Mouse (Mus musculus) monocyte, adult 5-6 weeks (primary cell): ENCODE data around the gene Mon1a. TPM values are rescaled to one million over a fixed set of nuclear protein-coding genes. Genes with fewer than 3 reads are reported as not detected.

Source experiments
- ATAC-seq: fragments of 153-309, 156-312 bp; replicated peaks from 2 replicates; pipeline ENCODE4 v1.8.0; 2017; ENCODE audit warnings: mild to moderate bottlenecking; ENCODE audit not compliant: low TSS enrichment, insufficient number of reproducible peaks, severe bottlenecking, poor library complexity, low FRiP score
- total RNA-seq: library from RNA; stranded (forward); fragments of 200-1000, 200-491, 200-594 nt; gene quantifications from 3 replicates; pipeline ENCODE4 v1.2.3, GENCODE M21; 2017

The Mon1a gene
- total RNA-seq, 1 experiment from 2014 or later = 13.0 TPM

DNA sequence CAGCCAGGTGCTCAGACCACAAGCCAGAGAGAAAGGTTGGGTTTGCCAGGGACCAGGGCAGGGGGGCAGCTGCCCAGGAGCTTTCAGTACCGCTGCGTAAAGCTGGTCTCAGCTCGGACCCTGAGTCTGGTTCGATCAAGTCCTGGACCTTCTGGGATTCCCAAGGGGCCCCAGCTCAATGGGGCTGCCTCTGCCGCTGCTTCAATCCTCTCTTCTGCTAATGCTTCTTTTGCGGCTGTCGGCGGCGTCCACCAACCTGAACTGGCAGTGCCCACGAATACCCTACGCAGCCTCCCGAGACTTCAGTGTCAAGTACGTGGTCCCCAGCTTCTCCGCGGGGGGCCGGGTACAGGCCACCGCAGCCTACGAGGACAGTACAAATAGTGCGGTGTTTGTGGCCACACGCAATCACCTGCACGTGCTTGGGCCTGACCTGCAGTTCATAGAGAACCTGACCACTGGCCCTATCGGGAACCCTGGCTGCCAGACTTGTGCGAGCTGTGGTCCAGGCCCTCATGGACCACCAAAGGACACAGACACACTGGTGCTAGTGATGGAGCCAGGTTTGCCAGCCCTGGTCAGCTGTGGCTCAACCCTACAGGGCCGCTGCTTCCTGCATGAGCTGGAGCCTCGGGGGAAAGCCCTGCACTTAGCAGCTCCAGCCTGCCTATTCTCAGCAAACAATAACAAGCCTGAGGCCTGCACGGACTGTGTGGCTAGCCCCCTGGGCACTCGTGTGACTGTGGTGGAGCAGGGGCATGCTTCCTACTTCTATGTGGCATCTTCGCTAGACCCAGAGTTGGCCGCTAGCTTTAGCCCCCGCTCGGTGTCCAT lies 19.2 kb downstream of the Mon1a start:
- ATAC-seq = no peak

DNA sequence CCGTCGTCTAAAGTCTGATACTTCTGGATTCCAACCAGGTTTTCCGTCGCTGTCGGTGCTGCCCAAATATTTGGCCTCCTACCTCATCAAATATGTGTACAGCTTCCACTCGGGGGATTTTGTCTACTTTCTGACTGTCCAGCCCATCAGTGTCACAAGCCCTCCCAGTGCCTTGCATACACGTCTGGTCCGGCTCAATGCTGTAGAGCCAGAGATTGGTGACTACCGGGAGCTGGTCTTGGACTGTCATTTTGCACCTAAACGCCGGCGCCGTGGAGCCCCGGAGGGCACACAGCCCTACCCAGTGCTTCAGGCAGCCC lies 19.8 kb downstream of the Mon1a start:
- no peak for ATAC-seq

DNA sequence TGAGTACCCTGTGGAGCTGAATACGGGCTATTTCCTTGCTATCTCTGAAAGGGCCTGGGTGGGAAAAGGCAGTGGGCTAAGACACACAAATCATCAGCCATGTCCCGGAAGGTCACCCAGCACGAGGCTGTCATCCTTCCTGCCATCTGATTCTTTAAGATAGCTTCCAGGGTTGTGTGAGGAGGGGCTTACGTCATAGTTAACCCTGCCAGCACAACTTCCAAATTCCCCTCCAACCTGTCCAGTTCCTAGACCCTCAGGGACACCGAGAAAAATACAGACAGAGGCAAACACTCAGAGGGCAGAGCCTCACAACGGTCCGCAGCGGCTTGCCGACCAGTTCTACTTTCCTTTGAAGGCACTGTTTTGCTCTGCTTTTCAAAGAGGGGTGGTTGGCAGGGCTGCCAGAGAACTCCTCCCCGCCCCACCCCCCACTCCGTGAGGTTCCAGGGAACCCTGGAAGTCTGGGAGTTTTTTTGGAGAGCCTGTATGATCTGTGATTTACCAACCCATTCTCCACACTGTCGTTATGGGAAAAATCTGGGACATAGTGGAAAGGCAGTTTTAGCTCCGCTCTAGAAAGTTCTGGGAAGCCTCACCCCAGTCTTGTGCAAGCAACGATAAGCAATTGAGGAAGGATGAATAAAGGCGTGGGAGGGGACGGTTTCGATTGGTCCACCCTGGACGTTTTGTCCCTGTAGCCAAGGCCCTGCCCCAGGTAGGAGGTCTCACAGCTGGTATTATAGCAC lies 20.6 kb downstream of the Mon1a start:
- ATAC-seq = 0 out of 2 replicates have a peak, but pooled peaks have one; percentile 30

DNA sequence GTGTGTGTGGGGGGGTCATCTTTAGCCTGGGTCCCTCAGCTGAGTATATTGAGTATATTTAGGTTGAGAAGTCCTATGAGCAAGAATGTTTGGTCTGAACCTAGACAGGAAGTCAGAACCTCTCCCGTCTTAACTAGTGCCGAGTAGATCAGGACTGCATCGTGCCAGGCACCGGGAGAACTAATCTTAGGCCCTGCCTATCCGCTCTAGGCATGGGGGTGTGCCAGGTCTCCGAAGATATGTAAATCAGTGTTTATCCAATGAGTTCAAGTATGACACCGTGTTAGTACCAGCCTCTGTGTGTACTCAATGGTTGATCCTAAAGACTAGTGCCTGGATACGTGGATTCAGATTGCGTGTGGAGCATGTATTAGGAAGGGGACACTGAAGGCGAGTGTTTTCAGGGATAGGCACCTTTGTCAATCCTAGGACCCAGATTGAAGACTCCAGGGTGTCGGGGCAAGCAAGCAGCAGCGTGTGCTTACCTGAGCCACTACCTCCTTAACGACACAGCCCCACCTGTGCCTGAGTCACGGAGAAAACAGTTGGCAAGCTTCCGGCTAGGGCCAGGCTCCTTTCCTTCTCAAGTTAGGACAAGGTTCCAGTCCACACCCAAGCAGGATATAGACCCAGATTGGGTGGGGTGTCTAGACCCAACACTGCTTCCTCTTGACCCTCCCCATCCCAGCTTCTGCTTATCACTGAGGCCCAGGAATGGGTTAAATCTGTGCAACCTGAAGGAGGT lies 22.2 kb downstream of the Mon1a start:
- no peak for ATAC-seq

DNA sequence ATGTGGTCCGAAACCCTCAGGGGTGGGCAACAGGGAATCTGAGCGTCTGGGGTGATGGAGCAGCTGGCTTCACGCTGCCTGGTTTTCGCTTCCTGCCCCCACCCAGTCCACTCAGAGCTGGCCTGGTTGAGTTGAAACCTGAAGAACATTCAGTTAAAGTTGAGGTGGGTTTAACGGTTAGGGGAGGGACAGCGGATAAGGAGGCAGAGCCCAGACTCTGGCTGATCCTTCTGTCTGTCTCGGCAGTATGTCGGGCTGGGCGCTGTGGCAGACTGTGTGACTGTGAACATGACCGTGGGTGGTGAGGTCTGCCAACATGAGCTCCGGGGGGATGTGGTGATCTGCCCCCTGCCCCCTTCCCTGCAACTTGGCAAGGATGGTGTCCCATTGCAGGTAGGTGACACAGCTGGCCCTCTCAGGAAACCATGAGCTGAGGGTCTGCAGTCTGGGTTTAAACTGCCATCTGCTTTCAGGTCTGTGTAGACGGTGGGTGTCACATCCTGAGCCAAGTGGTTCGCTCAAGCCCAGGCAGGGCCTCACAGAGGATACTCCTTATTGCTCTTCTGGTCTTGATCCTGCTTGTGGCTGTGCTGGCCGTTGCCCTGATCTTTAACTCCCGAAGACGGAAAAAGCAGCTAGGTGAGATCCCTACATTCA lies 26.9 kb downstream of the Mon1a start:
- ATAC-seq = no peak

DNA sequence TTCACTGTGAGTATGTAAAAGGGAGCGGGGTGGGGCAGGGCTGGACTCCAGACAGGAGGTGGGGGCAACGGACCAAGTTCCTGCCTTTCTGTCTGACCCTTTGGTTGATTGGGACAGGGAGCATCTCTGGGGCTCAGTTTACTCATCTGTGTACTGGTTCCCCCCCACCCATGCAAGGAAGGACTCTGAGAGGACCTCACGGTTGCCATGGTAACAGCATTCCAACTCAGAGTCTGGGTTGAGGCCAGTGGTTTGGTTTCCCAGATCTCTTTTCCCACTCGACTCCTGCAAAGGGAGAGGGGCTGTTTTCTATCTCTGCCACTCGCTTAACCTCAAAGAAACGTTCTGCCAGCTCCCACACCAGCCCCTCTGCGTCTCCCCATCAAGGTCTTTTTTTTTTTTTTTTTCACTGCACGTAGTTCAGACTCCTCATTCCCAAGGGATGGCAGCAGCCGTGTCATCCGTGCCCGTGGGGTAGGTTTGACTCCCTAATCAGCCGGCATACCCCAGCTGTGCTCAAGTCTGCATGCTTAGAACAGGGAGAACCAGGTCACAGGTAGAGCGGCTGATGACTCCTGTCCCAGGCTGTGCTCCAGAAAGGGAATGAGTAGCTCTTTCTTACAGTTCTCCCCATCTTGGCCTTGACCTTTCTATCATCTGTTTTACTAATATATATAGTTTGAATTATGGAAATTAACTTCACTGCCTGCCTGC lies 30.1 kb downstream of the Mon1a start:
- ATAC-seq = no peak

DNA sequence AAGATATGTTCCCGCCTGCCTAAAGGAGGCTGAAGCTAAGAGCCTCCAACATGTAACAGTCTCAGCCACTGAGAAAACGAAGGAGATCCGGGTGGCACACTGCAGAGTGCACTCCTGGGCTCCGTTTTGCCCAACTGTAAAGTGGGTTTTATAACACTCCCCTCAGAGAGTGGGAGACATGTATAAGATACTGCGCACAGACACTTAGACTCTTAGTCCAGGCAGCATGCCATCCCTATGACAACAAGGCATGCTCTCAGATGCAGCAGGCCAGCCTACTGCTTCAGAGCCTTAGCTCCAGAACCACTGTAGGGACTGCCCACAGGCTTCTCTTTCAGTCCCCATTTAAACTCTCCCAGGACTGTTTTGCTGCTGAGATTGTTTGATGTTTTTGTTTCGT lies 30.9 kb downstream of the Mon1a start:
- no peak for ATAC-seq

DNA sequence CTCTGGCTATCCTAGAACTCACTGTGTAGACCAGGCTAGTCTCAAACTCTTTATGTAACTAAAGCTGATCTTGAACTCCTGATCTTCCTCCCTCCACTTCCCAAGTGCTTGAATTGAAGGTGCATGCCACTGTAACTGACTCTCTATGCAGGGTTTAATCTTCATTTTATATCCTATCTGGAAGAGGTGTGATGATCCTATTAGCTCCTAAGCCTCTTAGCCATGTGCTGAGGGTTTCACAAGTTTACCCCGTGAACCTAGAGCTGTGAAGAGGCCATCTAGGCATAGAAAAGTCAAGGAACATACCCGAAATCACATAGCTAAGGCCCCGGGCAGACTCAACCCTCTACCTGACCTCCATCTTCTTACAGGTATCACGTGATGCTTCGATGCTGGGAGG lies 31.5 kb downstream of the Mon1a start:
- no peak for ATAC-seq

DNA sequence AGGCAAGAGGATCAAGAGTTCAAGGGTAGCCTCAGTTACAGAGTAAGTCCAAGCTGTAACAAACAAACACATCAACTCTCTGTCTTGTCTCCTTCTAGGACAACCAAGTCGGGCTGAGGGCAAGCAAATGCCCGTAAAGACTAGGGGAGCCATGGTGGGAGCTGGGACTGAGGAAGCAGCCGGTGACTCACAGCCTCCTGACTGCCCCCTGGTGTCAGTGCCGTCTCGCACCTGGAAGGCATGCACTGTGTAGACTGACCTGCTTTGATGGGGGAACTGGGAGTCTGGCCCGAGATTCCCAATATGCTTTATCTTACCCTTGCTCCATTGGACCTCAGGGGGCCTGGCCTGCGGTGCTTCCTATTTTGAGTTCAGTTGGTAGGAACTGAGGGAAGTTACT lies 35.1 kb downstream of the Mon1a start:
- peak; percentile 64; the same call in 1 of the 2 replicates for ATAC-seq

DNA sequence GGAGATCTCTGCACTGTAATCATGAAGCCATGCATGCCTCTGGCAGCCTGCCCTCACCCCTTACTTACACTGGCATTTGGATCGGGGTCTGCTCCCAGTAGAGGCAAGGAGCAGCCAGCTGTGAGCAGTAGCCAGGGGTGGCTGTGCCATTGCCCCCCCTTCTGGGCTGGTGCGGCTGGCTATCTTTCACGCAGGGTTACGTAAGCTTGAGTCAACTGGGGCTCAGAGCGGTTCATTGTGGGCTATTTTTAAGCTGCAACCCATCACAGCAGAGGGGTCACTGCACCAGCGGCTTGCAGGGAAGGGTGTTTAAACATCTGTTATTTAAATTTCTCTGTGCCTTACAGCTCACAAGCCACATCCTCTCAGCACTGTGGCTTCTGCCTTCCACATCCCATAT lies 36.0 kb downstream of the Mon1a start:
- no peak for ATAC-seq

DNA sequence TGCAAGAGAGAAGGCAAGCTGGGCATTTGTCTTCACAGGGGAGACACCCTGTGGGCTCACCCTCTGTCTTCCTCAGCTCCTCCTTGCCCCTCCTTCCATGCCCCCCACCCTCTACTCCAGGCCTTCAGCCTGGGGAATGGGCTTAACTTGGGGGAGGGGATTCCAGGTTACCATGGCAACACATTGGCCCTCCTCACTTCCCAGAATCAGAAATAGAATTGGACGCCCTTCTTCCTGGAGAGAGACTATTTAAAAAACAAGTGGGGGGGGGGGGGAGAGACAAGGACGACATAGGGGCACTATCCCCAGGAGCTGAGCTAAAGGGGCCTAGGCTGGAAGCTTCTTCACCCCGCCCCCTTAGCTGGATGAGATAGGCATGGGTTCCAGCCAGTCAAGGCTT lies 37.3 kb downstream of the Mon1a start:
- ATAC-seq = no peak

DNA sequence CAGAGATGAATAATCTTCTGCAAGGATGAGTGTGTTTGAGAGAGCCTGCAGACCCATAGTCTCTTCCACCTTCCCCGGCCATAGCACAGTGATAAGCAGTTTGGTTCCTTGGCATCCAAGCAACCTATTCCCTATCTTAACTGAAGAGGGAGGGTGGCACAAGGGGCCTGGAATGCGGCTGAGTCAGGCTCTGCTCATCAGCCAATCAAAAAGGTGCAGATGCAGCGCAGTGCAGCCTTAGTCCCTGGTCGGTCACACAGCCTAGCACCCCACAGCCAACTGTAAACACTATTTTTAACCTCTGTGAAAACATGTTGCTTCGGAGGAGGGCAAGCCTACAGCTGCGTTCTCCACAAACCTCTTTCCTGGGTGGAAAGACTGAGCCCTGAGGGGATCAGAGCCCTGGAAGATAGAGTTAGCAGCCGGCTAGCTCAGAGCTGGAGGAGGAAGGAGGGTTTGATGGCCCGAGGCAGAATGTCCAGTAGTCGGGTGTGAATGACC lies 39.0 kb downstream of the Mon1a start:
- ATAC-seq = no peak

DNA sequence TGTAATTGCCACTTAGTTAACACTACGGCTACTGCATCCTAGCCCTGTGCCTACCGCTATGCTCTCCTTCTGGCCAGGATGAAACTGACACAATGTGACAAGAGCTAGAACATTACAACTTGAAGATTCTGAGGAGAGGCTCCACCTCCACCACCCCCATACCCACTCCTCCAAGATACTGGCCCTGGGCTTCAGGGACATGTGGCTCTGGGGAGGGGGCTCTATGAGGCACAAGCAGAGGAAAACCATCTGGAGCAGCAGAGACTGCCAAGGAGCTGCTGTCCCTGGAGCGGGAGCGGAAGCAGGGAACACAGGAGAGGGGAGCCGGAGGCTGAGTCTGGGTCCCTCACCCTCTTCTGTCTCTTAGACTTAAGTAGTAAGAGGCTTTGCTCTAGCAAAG lies 39.8 kb downstream of the Mon1a start:
- no peak for ATAC-seq

DNA sequence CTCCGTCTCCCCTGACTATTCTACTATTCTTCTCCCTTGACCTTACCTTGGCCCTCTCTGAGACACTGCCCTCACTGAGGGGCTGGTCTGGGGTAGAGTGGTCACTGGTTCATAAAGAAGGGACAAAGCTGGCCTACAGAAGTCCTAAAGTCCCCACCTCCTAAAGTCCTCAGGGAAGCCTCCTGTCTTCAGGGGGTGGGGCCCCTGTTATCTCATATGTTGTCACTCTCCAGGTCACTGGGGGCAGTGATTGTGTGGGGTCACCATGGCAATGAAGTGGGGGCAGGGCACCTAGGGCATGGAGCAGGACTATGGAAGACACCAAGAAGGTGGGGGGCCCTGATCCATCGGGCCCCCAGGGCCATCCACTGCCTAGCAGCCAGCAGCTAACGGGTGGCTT lies 40.2 kb downstream of the Mon1a start, which contains the start of gene Actl11:
Gene Actl11, plus strand, starts transcription at position 301 of the 400 bp plus-strand sequence.
- no peak for ATAC-seq

DNA sequence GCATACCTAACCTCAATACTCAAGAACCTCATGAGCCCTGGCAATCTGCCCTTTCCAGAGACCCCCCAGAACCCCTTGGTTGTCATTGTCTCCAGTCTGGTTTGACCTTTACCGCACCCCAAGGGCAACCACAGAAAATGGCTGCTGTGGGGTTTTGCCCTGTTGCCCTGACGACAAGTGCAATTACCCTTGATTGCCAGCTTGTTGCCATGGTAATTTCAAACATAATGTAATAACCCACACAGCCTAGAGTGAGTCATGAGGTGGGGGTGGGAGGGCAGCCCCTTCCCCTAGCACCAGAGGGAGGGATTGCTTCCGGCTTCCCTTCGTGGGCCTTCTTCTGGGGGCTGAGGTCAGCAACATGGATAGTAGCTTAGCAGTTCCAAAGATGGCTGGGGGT lies 44.3 kb downstream of the Mon1a start:
- ATAC-seq = no peak

DNA sequence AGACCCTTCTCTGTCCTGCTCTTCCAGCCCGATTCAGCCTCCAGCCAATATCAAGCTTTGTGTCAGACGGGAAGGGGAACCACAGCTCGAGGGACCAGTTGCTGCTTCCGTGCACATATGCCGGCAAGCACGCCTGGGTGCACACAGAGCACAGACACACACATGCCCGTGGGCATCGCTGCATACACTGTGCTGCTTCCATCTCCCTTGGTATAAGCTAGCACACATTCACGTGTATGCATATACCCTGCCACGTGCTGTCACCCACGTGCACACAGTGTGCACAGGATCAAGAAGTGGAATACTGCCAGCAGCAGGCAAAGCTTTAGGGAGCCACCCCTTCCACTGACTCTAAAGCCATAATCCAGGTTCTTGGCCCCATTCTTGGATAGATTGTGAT lies 46.2 kb downstream of the Mon1a start:
- ATAC-seq = no peak

DNA sequence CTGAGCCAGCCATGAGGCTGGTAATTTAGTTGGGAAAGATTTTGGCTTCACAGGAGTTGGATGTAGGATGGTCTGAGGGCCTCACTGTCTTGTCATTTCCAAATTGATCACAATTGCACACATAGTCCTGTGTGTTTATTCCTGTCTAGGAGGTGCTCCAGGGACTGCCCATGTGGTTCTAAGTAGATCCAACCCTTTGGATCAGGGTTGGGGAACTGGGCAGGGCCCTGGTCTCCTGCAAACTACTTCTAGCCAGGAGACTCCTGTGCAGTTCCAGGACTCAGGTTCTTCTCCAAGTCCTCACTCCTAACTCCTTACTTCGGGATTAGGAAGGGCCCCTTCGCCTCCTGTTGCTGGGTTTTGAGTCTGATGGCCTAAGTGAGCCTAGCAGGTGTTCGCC lies 47.4 kb downstream of the Mon1a start, which contains the start of gene Camkv:
Gene Camkv, plus strand, starts transcription at position 301 of the 400 bp plus-strand sequence.
- no peak for ATAC-seq

DNA sequence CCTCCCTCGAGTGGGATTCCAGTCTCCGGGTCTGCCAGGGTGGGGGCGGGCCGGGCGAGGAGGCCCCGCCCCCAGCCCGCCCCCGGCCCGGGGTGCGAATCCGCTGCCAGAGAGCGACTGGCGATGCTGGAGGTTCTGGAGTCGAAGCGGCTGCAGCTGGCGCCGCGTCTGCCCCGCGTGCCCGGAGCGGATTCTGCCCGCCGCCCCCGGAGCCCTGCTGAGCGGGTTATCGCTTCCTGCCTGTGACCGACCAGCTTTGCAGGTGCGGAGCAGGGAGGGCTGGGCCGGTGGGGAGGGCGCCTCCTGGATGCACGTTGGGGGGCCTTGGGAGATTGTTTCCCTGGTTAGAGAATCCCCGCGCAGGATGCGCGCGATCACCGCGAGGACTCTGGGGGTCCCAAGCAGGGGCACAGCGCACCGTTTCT lies 47.9 kb downstream of the Mon1a start:
- no peak for ATAC-seq
